Mouse (Mus musculus) hindbrain, embryonic 15.5 days (tissue): ENCODE data around the gene Nudt16l1. TPM values are rescaled to one million over a fixed set of nuclear protein-coding genes. Genes with fewer than 3 reads are reported as not detected.

Experiments used
- ATAC-seq: fragments of 200-750 bp; cut with Nextera tagmentation; 2 replicates; pipeline ENCODE4 v1.8.0; 2017; ENCODE audit warnings: low read depth, moderate number of reproducible peaks, moderate TSS enrichment; ENCODE audit not compliant: low FRiP score
- H3K27ac ChIP-seq: fragments of 300-500 bp; sonication (generic); replicated peaks from 2 replicates; pipeline ENCODE4 v1.5.1; 2015; ENCODE audit warnings: mild to moderate bottlenecking, inconsistent platforms
- H3K27me3 ChIP-seq: fragments of 300-500 bp; sonication (generic); 2 replicates; pipeline ENCODE4 v1.6.1; 2015; ENCODE audit warnings: control low read depth, inconsistent platforms
- H3K36me3 ChIP-seq: fragments of 300-500 bp; sonication (generic); 2 replicates; pipeline ENCODE4 v1.6.1; 2015; ENCODE audit warnings: control low read depth, inconsistent platforms
- H3K4me1 ChIP-seq: fragments of 300-500 bp; sonication (generic); replicated peaks from 2 replicates; pipeline ENCODE4 v1.6.1; 2015; ENCODE audit warnings: control low read depth, inconsistent platforms
- H3K4me2 ChIP-seq: fragments of 300-500 bp; sonication (generic); 2 replicates; pipeline ENCODE4 v1.6.1; 2015; ENCODE audit warnings: moderate library complexity, mild to moderate bottlenecking, inconsistent platforms
- H3K4me3 ChIP-seq: fragments of 300-500 bp; sonication (generic); 2 replicates; pipeline ENCODE4 v1.5.1; 2015; ENCODE audit warnings: mild to moderate bottlenecking, inconsistent platforms
- H3K9ac ChIP-seq: fragments of 300-500 bp; sonication (generic); 2 replicates; pipeline ENCODE4 v1.6.1; 2015; ENCODE audit warnings: inconsistent platforms
- H3K9me3 ChIP-seq: fragments of 300-500 bp; sonication (generic); 2 replicates; pipeline ENCODE4 v1.6.1; 2016; ENCODE audit warnings: control low read depth, inconsistent platforms
- WGBS: fragments of 180-500 bp; shearing (Covaris S2); methylation state at CpG from one replicate; pipeline ENCODE4 v1.1.7; 2015; 5-methylcytosine and 5-hydroxymethylcytosine counted together
- polyA plus RNA-seq: library from polyadenylated mRNA; unstranded; fragments of >200 nt; fragmentation: Nextera tagmentation; extraction: Ambion mirVana; gene quantifications from 2 replicates; pipeline ENCODE4 v1.2.1, GENCODE M21; 2015

Gene Nudt16l1
- polyA plus RNA-seq, 1 experiment from 2014 or later, result 130 TPM

GRCm38 (mm10) chr16:4964731-4965391 is 26.3 kb downstream of the Nudt16l1 start:
- ATAC-seq, result no peak; the same call in 1 of the 2 replicates
- 22% methylated on average over 13 of the region's 13 CpGs for WGBS
- no peaks in the 10 kb centered on the region for H3K27me3 ChIP-seq
- H3K4me2 ChIP-seq, result peak overlapping the region; percentile 93
- H3K27ac ChIP-seq, result peak overlapping the region; percentile 90
- H3K9ac ChIP-seq, result peak overlapping the region; percentile 77
- H3K4me3 ChIP-seq, result peak overlapping the region; percentile 67
- H3K36me3 ChIP-seq, result peaks cover 6% of the 10 kb centered on the region; the same call in 1 of the 2 replicates
- H3K9me3 ChIP-seq, result no peaks in the 10 kb centered on the region
- H3K4me1 ChIP-seq, result peaks cover 27% of the 10 kb centered on the region

- Histone ChIP-seq H3K27ac (0 out of 2 replicates have a peak overlapping the region, but pooled peaks have one; percentile 90), H3K27me3 (no peaks in the 10 kb centered on the region), H3K4me1 (peaks cover 27% of the 10 kb centered on the region), H3K9ac (0 out of 2 replicates have a peak overlapping the region, but pooled peaks have one; percentile 77), H3K9me3 (no peaks in the 10 kb centered on the region), H3K4me3 (peak overlapping the region; percentile 67; the same call in 1 of the 2 replicates), H3K4me2 (peak overlapping the region; percentile 93; the same call in 1 of the 2 replicates), H3K36me3 (peaks cover 4% of the 10 kb centered on the region; the same call in 1 of the 2 replicates)
- 88% methylated on average over 8 of the region's 8 CpGs for WGBS
- ATAC-seq, result no peak
Measured at GRCm38 (mm10) chr16:4965392-4966129, 27.0 kb downstream of the Nudt16l1 start.

- H3K9me3 ChIP-seq, result no peaks in the 10 kb centered on the region
- no peak overlapping the region for H3K27ac ChIP-seq
- no peak overlapping the region for H3K4me3 ChIP-seq
- no peaks in the 10 kb centered on the region for H3K27me3 ChIP-seq
- no peak overlapping the region for H3K4me2 ChIP-seq
- no peak overlapping the region for H3K9ac ChIP-seq
- 90% methylated on average over 3 of the region's 3 CpGs for WGBS
- H3K4me1 ChIP-seq, result peaks cover 10% of the 10 kb centered on the region
- H3K36me3 ChIP-seq, result peaks cover 4% of the 10 kb centered on the region; the same call in 1 of the 2 replicates
- ATAC-seq, result no peak
Measured at GRCm38 (mm10) chr16:4968426-4968825, 29.9 kb downstream of the Nudt16l1 start.

- Histone ChIP-seq H3K9me3 (no peaks in the 10 kb centered on the region), H3K4me2 (no peak overlapping the region), H3K27me3 (no peaks in the 10 kb centered on the region), H3K9ac (no peak overlapping the region), H3K4me3 (no peak overlapping the region), H3K4me1 (peaks cover 9% of the 10 kb centered on the region), H3K27ac (no peak overlapping the region), H3K36me3 (peaks cover 4% of the 10 kb centered on the region; the same call in 1 of the 2 replicates)
- no peak for ATAC-seq
- 84% methylated on average over 5 of the region's 5 CpGs for WGBS
Measured at GRCm38 (mm10) chr16:4969055-4969843, 30.7 kb downstream of the Nudt16l1 start.

GRCm38 (mm10) chr16:4971626-4972025 is 33.1 kb downstream of the Nudt16l1 start:
- H3K9me3 ChIP-seq, result no peaks in the 10 kb centered on the region
- H3K9ac ChIP-seq, result no peak overlapping the region
- no peaks in the 10 kb centered on the region for H3K4me1 ChIP-seq
- 90% methylated on average over 4 of the region's 4 CpGs for WGBS
- H3K36me3 ChIP-seq, result peaks cover 4% of the 10 kb centered on the region; the same call in 1 of the 2 replicates
- H3K27me3 ChIP-seq, result no peaks in the 10 kb centered on the region
- no peak overlapping the region for H3K4me3 ChIP-seq
- no peak overlapping the region for H3K4me2 ChIP-seq
- no peak for ATAC-seq
- H3K27ac ChIP-seq, result no peak overlapping the region

GRCm38 (mm10) chr16:4974521-4974920 is 36.0 kb downstream of the Nudt16l1 start:
- Histone ChIP-seq H3K4me1 (no peaks in the 10 kb centered on the region), H3K27me3 (no peaks in the 10 kb centered on the region), H3K9me3 (no peaks in the 10 kb centered on the region), H3K4me2 (no peak overlapping the region), H3K4me3 (no peak overlapping the region), H3K27ac (no peak overlapping the region), H3K9ac (no peak overlapping the region), H3K36me3 (no peaks in the 10 kb centered on the region)
- no peak for ATAC-seq
- WGBS, result 77% methylated on average over 5 of the region's 5 CpGs

- 71% methylated on average over 2 of the region's 2 CpGs for WGBS
- H3K4me2 ChIP-seq, result no peak overlapping the region
- ATAC-seq, result no peak
Measured at GRCm38 (mm10) chr16:4976180-4976579, 37.6 kb downstream of the Nudt16l1 start.

GRCm38 (mm10) chr16:4978275-4979051 is 39.9 kb downstream of the Nudt16l1 start:
- H3K27me3 ChIP-seq, result no peaks in the 10 kb centered on the region
- H3K9me3 ChIP-seq, result no peaks in the 10 kb centered on the region
- H3K27ac ChIP-seq, result no peak overlapping the region
- H3K4me2 ChIP-seq, result no peak overlapping the region
- no peak overlapping the region for H3K4me3 ChIP-seq
- no peaks in the 10 kb centered on the region for H3K4me1 ChIP-seq
- 70% methylated on average over 5 of the region's 5 CpGs for WGBS
- no peak for ATAC-seq
- no peak overlapping the region for H3K9ac ChIP-seq
- no peaks in the 10 kb centered on the region for H3K36me3 ChIP-seq

More at GRCm38 (mm10) chr16:4976180-4976579, 37.6 kb downstream of the Nudt16l1 start:
- Histone ChIP-seq H3K36me3 (no peaks in the 10 kb centered on the region), H3K9ac (no peak overlapping the region), H3K4me3 (no peak overlapping the region), H3K9me3 (no peaks in the 10 kb centered on the region), H3K27ac (no peak overlapping the region), H3K4me1 (no peaks in the 10 kb centered on the region), H3K27me3 (no peaks in the 10 kb centered on the region)

- no peaks in the 10 kb centered on the region for H3K27me3 ChIP-seq
- no peak overlapping the region for H3K4me3 ChIP-seq
- no peak overlapping the region for H3K4me2 ChIP-seq
- H3K36me3 ChIP-seq, result no peaks in the 10 kb centered on the region
- ATAC-seq, result no peak; the same call in 1 of the 2 replicates
- no peak overlapping the region for H3K9ac ChIP-seq
- H3K9me3 ChIP-seq, result no peaks in the 10 kb centered on the region
- no peaks in the 10 kb centered on the region for H3K4me1 ChIP-seq
- H3K27ac ChIP-seq, result no peak overlapping the region
- 74% methylated on average over 4 of the region's 4 CpGs for WGBS
Measured at GRCm38 (mm10) chr16:4979755-4980380, 41.3 kb downstream of the Nudt16l1 start.

- H3K4me1 ChIP-seq, result no peaks in the 10 kb centered on the region
- ATAC-seq, result no peak
- H3K4me2 ChIP-seq, result no peak overlapping the region
- H3K36me3 ChIP-seq, result no peaks in the 10 kb centered on the region
- H3K9me3 ChIP-seq, result no peaks in the 10 kb centered on the region
- no peak overlapping the region for H3K4me3 ChIP-seq
- no peak overlapping the region for H3K27ac ChIP-seq
- WGBS, result 95% methylated on average over 12 of the region's 12 CpGs
- H3K9ac ChIP-seq, result no peak overlapping the region
- H3K27me3 ChIP-seq, result no peaks in the 10 kb centered on the region
Measured at GRCm38 (mm10) chr16:4984717-4985116, 46.2 kb downstream of the Nudt16l1 start.
